Mouse (Mus musculus): ENCODE measurements around the gene Btbd10. TPM values are rescaled to one million over a fixed set of nuclear protein-coding genes. Genes with fewer than 3 reads are reported as not detected.

The Btbd10 gene
- polyA plus RNA-seq, 1 experiment: 2.8 TPM

DNA sequence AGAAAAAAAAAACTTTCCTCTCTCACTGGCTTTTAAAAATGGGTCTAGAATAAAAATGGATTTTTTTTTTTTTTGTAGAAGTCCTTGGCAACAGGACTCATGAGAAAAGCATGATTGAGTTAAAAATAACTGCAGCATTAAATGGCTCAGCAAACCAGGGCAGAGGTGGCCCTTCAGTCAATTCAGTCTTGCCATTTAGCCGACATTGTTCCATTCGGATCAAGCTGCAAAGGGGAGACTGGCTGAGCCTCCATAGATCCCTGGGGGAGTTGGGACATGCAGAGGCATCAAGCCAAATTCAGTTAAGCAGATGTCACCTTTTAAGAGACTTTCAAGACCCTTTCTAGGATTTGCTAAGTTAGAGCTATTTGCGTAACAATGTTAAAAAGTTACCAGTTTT lies 59.1 kb downstream of the Btbd10 start:
- Histone ChIP-seq H3K36me3 (replicated peaks; ENCODE audit: low read length) (peaks cover 3% of the 10 kb centered on the region), H3K27me3 (replicated peaks) (peaks cover 8% of the 10 kb centered on the region), H3K4me3 (replicated peaks) (no peak overlapping the region), H3K9me3 (no peaks in the 10 kb centered on the region), H3K4me1 (no peaks in the 10 kb centered on the region)
- TF ChIP-seq GATA1 (IDR thresholded peaks at IDR 0.05; ENCODE audit: borderline replicate concordance, low read length) (no peak), FLI1 (IDR thresholded peaks at IDR 0.05; ENCODE audit: low read length) (no peak)

DNA sequence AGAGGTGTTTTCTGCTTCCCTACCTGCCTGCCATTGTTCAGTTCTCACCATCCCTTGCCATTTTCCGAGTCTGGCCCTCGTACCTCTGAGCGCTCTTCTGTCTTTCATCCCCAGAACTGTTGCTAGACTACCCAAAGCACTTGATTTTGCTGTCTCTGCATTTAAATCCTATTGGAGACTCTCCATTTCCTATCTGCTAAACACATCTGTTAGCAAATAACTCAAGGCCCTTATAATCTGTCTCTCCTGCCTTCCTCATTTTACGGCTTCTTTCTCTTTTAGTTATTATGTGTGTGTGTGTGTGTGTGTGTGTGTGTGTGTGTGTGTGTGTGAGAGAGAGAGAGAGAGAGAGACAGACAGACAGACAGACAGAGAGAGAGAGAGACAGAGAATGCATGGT lies 71.4 kb downstream of the Btbd10 start:
- Histone ChIP-seq H3K27me3 (replicated peaks) (peaks cover 45% of the 10 kb centered on the region), H3K4me3 (replicated peaks) (no peak overlapping the region), H3K36me3 (replicated peaks; ENCODE audit: low read length) (peaks cover 3% of the 10 kb centered on the region), H3K9me3 (no peaks in the 10 kb centered on the region), H3K4me1 (peaks cover 21% of the 10 kb centered on the region)
- TF ChIP-seq FLI1 (IDR thresholded peaks at IDR 0.05; ENCODE audit: low read length) (no peak), GATA1 (IDR thresholded peaks at IDR 0.05; ENCODE audit: borderline replicate concordance, low read length) (no peak)

DNA sequence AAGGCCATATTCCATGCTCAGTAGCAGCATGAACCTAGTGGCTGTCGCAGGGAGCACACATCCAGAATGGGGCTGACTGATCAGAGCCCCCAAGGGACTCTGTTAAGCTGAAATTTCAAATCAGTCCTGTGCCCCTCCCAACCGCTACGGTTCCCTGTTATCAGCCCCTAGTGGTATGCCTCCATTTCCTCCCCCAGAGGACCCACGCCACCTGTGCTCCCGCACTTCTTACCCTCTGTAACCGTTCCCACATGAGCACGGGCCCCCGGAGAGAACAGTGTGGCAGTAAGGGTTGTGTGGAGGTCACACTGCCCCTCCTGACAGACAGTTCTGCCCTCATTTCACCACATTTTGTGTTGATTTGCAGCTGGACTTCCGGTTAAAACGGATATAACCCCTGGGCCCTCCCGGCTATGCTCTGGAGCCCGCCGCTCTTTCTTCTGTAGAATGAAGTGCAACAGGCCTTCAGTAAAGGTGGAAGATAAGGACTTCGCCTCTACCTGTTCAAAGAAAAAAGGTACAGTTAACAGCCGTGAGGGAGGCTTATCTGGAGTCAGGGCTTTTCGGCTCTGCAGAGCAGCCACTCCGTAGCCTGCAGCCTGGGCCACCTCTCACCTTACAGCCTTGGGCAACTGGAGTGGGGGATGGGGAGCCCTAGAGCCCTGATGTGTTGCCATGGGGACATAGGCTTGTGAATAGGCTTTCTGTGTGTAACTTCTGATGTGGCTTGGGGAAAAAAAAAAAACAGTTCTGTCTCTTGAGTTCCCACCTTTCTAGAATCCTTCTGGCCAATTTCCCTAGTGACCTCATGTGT lies 73.9 kb downstream of the Btbd10 start:
- no peak for TF ChIP-seq GATA1 (IDR thresholded peaks at IDR 0.05; ENCODE audit: borderline replicate concordance, low read length)
- no peak for TF ChIP-seq FLI1 (IDR thresholded peaks at IDR 0.05; ENCODE audit: low read length)
- H3K27me3 ChIP-seq (replicated peaks): peaks cover 51% of the 10 kb centered on the region
- H3K4me1 ChIP-seq: peaks cover 21% of the 10 kb centered on the region
- H3K4me3 ChIP-seq (replicated peaks): peak overlapping the region; percentile 89
- peaks cover 3% of the 10 kb centered on the region for H3K36me3 ChIP-seq (replicated peaks; ENCODE audit: low read length)
- no peaks in the 10 kb centered on the region for H3K9me3 ChIP-seq

DNA sequence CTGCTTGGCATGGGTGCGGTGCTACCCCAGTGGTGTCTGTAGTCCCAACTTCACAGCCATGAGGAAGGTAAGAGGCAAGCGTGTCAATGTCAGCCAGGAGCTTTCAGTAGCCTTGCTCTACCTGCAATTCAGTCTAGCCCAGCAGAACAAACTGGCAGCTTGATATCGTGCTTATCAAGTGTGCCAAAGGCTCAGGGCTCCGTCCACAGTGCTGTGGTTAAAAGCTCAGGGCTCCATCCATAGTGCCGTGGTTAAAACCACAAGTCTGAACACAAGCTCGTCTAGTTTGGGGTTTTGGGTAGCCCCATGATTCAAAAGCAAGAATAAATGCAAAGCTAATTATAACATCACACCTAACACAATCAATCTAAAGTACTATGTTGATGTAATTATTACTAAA lies 74.6 kb downstream of the Btbd10 start:
- Histone ChIP-seq H3K4me3 (replicated peaks) (peak overlapping the region; percentile 48), H3K4me1 (peaks cover 21% of the 10 kb centered on the region), H3K27me3 (replicated peaks) (peaks cover 52% of the 10 kb centered on the region), H3K9me3 (no peaks in the 10 kb centered on the region), H3K36me3 (replicated peaks; ENCODE audit: low read length) (peaks cover 3% of the 10 kb centered on the region)
- TF ChIP-seq FLI1 (IDR thresholded peaks at IDR 0.05; ENCODE audit: low read length) (no peak), GATA1 (IDR thresholded peaks at IDR 0.05; ENCODE audit: borderline replicate concordance, low read length) (no peak)

DNA sequence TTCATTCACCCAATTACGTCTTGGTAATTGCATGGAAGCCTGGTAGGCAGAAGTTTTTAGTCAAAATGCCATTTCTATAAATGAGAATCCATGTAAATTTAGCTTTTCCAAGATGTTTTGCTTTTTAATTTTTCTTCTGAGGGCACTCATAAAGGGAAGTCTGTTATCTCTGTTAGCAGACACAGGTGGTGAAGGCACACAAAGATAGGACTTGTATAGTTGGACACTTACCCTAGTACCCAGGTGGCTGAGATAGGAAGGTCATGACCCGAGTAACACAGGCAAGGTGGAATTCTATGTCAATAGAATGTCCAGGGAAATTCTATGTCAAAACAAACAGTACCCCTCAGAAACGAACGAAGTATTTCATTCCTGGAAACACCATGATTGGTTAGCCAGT lies 77.0 kb downstream of the Btbd10 start:
- peaks cover 23% of the 10 kb centered on the region for H3K4me1 ChIP-seq
- no peak overlapping the region for H3K4me3 ChIP-seq (replicated peaks)
- no peaks in the 10 kb centered on the region for H3K36me3 ChIP-seq (replicated peaks; ENCODE audit: low read length)
- TF ChIP-seq FLI1 (IDR thresholded peaks at IDR 0.05; ENCODE audit: low read length): no peak
- no peak for TF ChIP-seq GATA1 (IDR thresholded peaks at IDR 0.05; ENCODE audit: borderline replicate concordance, low read length)
- H3K27me3 ChIP-seq (replicated peaks): peaks cover 46% of the 10 kb centered on the region
- no peaks in the 10 kb centered on the region for H3K9me3 ChIP-seq

DNA sequence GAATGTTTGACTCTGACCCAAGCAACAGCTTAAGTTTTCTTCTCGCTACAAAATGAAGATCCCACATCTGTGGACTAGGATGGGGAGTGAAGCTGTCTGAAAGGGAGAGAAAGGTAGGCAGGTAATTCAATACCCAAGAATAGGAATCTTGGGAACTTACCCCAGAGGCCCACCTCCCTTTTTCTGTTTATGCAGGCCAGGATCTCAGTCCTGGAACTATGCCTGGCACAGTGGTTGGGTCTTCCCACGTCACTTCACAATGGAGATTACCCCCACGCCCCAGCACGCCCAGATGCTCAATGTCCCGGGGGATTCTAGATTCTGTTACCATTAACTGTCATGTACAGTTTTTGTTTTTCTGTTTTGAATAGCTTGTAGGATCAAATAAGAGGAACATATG lies 77.5 kb downstream of the Btbd10 start:
- Histone ChIP-seq H3K9me3 (no peaks in the 10 kb centered on the region), H3K36me3 (replicated peaks; ENCODE audit: low read length) (no peaks in the 10 kb centered on the region), H3K4me1 (peaks cover 25% of the 10 kb centered on the region), H3K27me3 (replicated peaks) (peaks cover 41% of the 10 kb centered on the region), H3K4me3 (replicated peaks) (no peak overlapping the region)
- TF ChIP-seq GATA1 (IDR thresholded peaks at IDR 0.05; ENCODE audit: borderline replicate concordance, low read length) (no peak), FLI1 (IDR thresholded peaks at IDR 0.05; ENCODE audit: low read length) (no peak)

DNA sequence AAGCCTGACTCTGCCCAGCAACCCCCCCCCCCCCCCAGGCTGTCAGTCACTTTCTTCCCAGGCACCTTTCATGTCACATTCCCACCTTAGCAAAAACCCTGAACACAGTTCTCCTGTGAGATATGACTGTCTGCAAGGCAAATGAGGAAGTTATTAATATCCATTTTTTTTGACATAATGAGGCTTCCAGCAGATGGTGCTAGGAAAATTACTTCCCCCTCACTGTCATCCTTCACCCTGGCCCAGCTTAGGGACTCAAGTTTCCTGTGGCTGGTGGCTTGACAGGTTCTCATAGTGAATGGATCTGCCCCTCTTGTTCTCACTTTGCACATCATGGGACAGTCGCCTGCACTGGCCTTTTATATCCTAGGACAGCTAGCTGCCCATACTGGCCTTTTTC lies 80.0 kb downstream of the Btbd10 start:
- Histone ChIP-seq H3K36me3 (replicated peaks; ENCODE audit: low read length) (no peaks in the 10 kb centered on the region), H3K4me1 (peaks cover 9% of the 10 kb centered on the region), H3K9me3 (no peaks in the 10 kb centered on the region), H3K27me3 (replicated peaks) (peaks cover 28% of the 10 kb centered on the region), H3K4me3 (replicated peaks) (no peak overlapping the region)
- TF ChIP-seq GATA1 (IDR thresholded peaks at IDR 0.05; ENCODE audit: borderline replicate concordance, low read length) (no peak), FLI1 (IDR thresholded peaks at IDR 0.05; ENCODE audit: low read length) (no peak)

DNA sequence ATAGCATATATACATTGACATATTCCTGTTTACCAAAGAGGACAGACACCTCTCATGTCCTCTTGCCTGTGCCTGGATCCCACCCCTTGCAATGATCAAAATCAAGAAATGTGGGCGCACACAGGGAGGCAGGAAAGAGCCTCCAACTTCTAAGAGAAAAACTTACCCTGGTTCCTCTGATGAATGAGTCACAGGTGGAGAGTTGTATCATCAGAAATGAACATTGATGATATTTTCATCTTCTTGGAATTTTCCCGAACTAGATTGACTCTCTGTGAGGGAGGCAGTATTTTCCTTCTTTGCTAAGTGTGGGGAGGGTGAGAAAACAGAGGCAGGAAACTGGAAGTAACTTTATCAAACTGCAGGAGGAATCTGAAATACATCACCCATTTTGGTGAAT lies 83.8 kb downstream of the Btbd10 start:
- H3K9me3 ChIP-seq: no peaks in the 10 kb centered on the region
- H3K4me3 ChIP-seq (replicated peaks): no peak overlapping the region
- peaks cover 4% of the 10 kb centered on the region; the same call in 1 of the 2 replicates for H3K4me1 ChIP-seq
- no peaks in the 10 kb centered on the region for H3K36me3 ChIP-seq (replicated peaks; ENCODE audit: low read length)
- peaks cover 15% of the 10 kb centered on the region for H3K27me3 ChIP-seq (replicated peaks)
- no peak for TF ChIP-seq GATA1 (IDR thresholded peaks at IDR 0.05; ENCODE audit: borderline replicate concordance, low read length)
- no peak for TF ChIP-seq FLI1 (IDR thresholded peaks at IDR 0.05; ENCODE audit: low read length)

DNA sequence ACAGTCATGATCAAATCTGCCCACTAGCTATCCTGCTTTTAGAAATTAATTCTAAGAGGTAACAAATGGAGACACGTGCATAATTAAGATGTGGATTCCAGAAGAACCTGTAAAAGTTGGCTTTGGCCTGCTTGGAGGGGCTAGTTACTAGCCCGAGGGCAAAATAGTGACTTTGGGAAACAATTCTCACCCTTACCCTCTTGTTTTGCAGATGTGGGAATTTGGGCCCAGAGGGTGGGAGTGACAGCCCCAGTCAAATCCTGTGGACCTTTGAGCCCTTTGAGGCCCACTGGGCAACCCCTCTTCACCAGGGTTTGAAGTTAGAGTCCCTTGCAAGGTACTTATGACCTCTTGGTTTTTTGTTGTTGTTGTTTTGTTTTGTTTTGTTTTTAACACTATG lies 89.9 kb downstream of the Btbd10 start:
- Histone ChIP-seq H3K36me3 (replicated peaks; ENCODE audit: low read length) (no peaks in the 10 kb centered on the region), H3K4me3 (replicated peaks) (no peak overlapping the region), H3K4me1 (no peaks in the 10 kb centered on the region), H3K9me3 (no peaks in the 10 kb centered on the region), H3K27me3 (replicated peaks) (peaks cover 6% of the 10 kb centered on the region)
- no peak for TF ChIP-seq GATA1 (IDR thresholded peaks at IDR 0.05; ENCODE audit: borderline replicate concordance, low read length)
- TF ChIP-seq FLI1 (IDR thresholded peaks at IDR 0.05; ENCODE audit: low read length): no peak

DNA sequence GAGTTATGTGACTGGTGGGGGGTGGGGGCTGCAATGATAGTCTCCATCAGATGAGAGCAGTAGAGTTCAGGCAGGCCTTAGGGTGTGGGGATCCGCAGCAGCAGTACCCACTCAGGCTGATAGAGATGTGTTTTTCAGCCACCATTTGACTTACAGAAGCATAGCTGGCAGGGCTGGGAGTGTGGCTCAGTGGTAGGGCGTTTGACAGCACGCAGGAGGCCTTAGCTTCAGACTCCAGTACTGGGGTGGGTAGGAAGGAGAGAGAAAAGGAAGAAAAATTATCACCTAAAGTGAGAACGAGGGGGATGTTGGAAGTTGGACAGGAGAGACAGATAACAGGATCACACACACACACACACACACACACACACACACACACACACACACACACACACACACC lies 90.7 kb downstream of the Btbd10 start:
- H3K4me3 ChIP-seq (replicated peaks): no peak overlapping the region
- TF ChIP-seq GATA1 (IDR thresholded peaks at IDR 0.05; ENCODE audit: borderline replicate concordance, low read length): no peak
- TF ChIP-seq FLI1 (IDR thresholded peaks at IDR 0.05; ENCODE audit: low read length): no peak
- H3K4me1 ChIP-seq: no peaks in the 10 kb centered on the region
- no peaks in the 10 kb centered on the region for H3K9me3 ChIP-seq
- H3K36me3 ChIP-seq (replicated peaks; ENCODE audit: low read length): no peaks in the 10 kb centered on the region
- peaks cover 2% of the 10 kb centered on the region for H3K27me3 ChIP-seq (replicated peaks)
